Mouse (Mus musculus) brain, embryonic 14.5 days (tissue): ENCODE measurements around the gene LTO1.

Experiments used
- CTCF ChIP-seq: fragments of 200-500 bp; IDR thresholded peaks from 2 replicates; pipeline ENCODE4 v1.5.1; 2012; ENCODE audit warnings: inconsistent platforms, mild to moderate bottlenecking, moderate library complexity, borderline replicate concordance; ENCODE audit not compliant: insufficient read depth, insufficient read length; ENCODE audit errors: extremely low read depth
- POLR2A ChIP-seq: fragments of 200-500 bp; IDR thresholded peaks from 2 replicates; pipeline ENCODE4 v1.6.1; 2012; ENCODE audit warnings: mild to moderate bottlenecking, inconsistent platforms, borderline replicate concordance; ENCODE audit not compliant: poor library complexity, insufficient read depth, insufficient read length, severe bottlenecking; ENCODE audit errors: extremely low read depth

DNA sequence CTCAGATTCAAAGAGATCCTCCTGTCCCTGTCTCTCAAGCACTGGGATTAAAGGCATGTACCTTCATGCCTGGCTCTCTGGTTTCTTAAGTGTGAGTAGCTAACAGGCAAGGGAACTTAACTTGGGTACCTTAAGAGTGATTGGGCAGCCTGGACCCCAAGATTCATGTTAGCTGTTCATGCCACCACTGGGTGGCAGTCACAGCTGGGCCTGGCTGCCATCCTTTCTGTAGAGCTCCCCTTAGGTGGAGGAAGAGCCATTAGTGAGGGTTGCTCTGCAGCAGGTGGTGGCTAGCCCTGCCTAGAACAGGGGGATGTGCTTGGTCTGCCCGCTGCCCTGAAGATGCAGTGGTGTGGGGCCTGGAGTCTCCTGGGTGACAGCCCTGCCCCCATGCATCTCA, 3.9 kb downstream of the LTO1 start:
- TF ChIP-seq CTCF (peak; percentile 47; the same call in 1 of the 2 replicates), POLR2A (no peak)
